Mouse (Mus musculus) heart, embryonic 14.5 days (tissue): ENCODE data around the gene Tmem147. TPM values are rescaled to one million over a fixed set of nuclear protein-coding genes. Genes with fewer than 3 reads are reported as not detected.

ENCODE experiments used
- ATAC-seq: fragments of 200-750 bp; cut with Nextera tagmentation; 2 replicates; pipeline ENCODE4 v1.8.0; 2017; ENCODE audit warnings: low read depth, moderate TSS enrichment; ENCODE audit not compliant: insufficient number of reproducible peaks, insufficient read depth, low FRiP score
- H3K27ac ChIP-seq, 2 experiments: fragments of 200-500 bp in 1 of 2; fragments of 300-500 bp in 1 of 2; sonication (generic) in 1 of 2; replicated peaks in 1 of 2; 2 replicates each; pipeline ENCODE4 v1.5.1; 2012 to 2014; ENCODE audit warnings: low read depth in 2 of 2, low read length in 2 of 2, control low read depth in 1 of 2, mild to moderate bottlenecking in 1 of 2, mixed read lengths in 1 of 2; ENCODE audit not compliant: control insufficient read depth in 1 of 2, insufficient read depth in 1 of 2
- H3K27me3 ChIP-seq: fragments of 300-500 bp; sonication (generic); 2 replicates; pipeline ENCODE4 v1.6.1; 2014; ENCODE audit warnings: mild to moderate bottlenecking, low read length, control low read depth; ENCODE audit not compliant: control insufficient read depth, insufficient read depth
- H3K36me3 ChIP-seq: fragments of 300-500 bp; sonication (generic); 2 replicates; pipeline ENCODE4 v1.6.1; 2014; ENCODE audit warnings: mild to moderate bottlenecking, control low read depth, low read length, mixed read lengths; ENCODE audit not compliant: control insufficient read depth, insufficient read depth
- H3K4me1 ChIP-seq, 2 experiments: fragments of 200-500 bp in 1 of 2; fragments of 300-500 bp in 1 of 2; sonication (generic) in 1 of 2; 2 replicates each; pipeline ENCODE4 v1.6.1; 2012 to 2014; ENCODE audit warnings: low read length in 2 of 2, control low read depth in 1 of 2, mixed read lengths in 1 of 2; ENCODE audit not compliant: control insufficient read depth in 2 of 2, insufficient read depth in 2 of 2
- H3K4me2 ChIP-seq: fragments of 300-500 bp; sonication (generic); 2 replicates; pipeline ENCODE4 v1.6.1; 2014; ENCODE audit warnings: mild to moderate bottlenecking, low read length
- H3K4me3 ChIP-seq, 2 experiments: fragments of 200-500 bp in 1 of 2; fragments of 300-500 bp in 1 of 2; sonication (generic) in 1 of 2; 2 replicates each; pipeline ENCODE4 v1.5.1; 2012 to 2014; ENCODE audit warnings: low read length in 2 of 2, mild to moderate bottlenecking in 2 of 2, control low read depth in 1 of 2, low read depth in 1 of 2, moderate library complexity in 1 of 2; ENCODE audit not compliant: control insufficient read depth in 1 of 2, insufficient read depth in 1 of 2
- H3K9ac ChIP-seq: fragments of 300-500 bp; sonication (generic); 2 replicates; pipeline ENCODE4 v1.6.1; 2014; ENCODE audit warnings: mild to moderate bottlenecking, low read length
- H3K9me3 ChIP-seq: fragments of 300-500 bp; sonication (generic); 2 replicates; pipeline ENCODE4 v1.6.1; 2016; ENCODE audit warnings: low read length, control low read depth; ENCODE audit not compliant: control insufficient read depth
- WGBS: fragments of 180-500 bp; shearing (Covaris S2); extraction: QIAGEN DNeasy Blood & Tissue Kit; methylation state at CpG from one replicate; pipeline ENCODE4 v1.1.7; 2014; 5-methylcytosine and 5-hydroxymethylcytosine counted together
- polyA plus RNA-seq: library from polyadenylated mRNA; unstranded; fragments of >200 nt; fragmentation: Nextera tagmentation; extraction: Ambion mirVana; gene quantifications from 2 replicates; pipeline ENCODE4 v1.2.1, GENCODE M21; 2014

The Tmem147 gene
- 205 and 215 TPM in 2 replicates for polyA plus RNA-seq

DNA sequence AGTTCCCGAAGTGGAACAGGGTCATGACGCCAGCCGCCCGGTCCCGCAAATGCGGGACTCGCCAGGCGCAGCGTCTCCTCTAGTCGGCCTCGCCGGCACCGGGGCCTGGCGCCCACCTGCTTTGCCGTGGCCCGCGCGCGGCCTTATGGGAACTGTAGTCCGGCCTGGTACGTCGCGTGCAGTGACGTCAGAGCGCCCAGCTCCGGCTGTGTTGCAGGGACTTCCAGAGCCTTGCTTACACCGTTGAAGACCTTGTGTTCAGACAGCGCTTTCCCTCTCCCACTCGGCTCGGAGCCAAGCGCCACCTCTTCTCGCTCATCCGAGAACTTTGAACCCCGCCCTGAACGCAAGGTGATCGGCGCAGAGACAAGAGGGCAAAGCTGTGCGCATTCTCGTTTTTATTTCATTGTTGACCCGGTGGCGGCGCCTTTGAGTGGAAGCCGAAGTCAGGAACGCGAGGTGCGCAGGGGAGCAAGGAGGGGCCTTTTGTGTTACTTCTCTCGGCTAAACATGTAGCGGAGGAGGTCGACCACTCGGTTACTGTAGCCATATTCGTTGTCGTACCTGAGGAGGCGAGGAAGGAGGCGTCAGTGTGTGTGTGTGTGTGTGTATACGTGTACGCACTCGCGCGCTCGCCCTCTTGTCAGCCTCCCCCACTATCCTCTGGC lies at the start of gene Tmem147:
Gene Tmem147 (minus strand): TSS at position 145 of the 668 bp plus-strand sequence.
- Histone ChIP-seq H3K9me3 (no peaks in the 10 kb centered on the region), H3K4me2 (peak within 1 kb of the TSS; percentile 94), H3K4me3 (peak within 1 kb of the TSS; percentile 76 to 89), H3K36me3 (peaks cover 41% of the 10 kb centered on the region), H3K27me3 (no peaks in the 10 kb centered on the region), H3K27ac (peak within 1 kb of the TSS; percentile 60 to 84), H3K4me1 (peaks cover 4 to 17% of the 10 kb centered on the region in 2 experiments), H3K9ac (peak within 1 kb of the TSS; percentile 93)
- ATAC-seq = peak; percentile 96
- under 1% methylated on average over 58 of the region's 60 CpGs for WGBS

DNA sequence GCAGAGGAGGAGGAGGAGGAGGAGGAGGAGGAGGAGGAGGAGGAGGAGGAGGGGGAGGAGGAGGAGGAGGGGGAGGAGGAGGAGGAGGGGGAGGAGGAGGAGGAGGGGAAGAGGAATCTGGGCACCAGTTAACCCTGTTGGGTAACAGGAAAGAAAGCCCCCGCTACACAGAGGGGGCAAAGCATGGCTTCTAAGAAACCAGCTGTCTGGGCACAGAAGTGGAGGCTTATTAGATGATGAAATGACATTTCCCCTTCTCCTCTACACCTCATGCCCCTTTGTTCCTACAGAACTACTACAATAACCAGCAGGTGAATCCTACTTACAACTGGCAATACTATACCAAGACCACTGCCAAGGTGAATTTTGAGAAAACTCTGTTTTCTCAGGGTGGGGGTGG lies 48.6 kb upstream of the Tmem147 start:
- no peak overlapping the region for H3K27ac ChIP-seq
- no peaks in the 10 kb centered on the region for H3K9me3 ChIP-seq
- ATAC-seq = no peak
- H3K4me3 ChIP-seq = no peak overlapping the region
- H3K9ac ChIP-seq = no peak overlapping the region
- H3K27me3 ChIP-seq = no peaks in the 10 kb centered on the region
- 65% methylated on average over 1 of the region's 1 CpGs for WGBS
- H3K36me3 ChIP-seq = no peaks in the 10 kb centered on the region
- H3K4me1 ChIP-seq = no peaks in the 10 kb centered on the region
- H3K4me2 ChIP-seq = no peak overlapping the region

DNA sequence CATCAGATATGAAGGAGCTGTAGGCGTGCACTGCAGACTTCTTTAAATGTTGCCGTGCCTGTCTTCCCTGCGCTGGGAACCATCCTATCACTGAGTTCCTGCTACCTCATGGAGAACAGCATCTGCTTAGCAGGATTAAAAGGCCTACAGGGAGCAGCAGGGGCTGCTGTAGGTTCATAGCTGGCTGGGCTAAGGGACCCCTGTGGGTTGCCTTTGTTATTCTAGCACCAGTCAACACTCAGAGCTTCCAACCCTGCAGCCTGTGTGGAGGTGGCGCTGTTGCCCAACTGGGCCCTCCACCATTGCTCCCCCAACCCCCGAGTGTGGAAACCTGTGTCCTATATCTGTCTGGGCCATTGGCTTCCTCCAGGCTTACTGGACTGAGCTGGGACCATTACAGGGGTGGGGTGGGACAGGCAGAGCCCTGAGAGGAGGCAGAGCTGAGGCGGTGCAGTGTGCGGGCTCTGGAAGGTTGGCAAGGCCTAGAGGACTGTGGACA lies 47.8 kb upstream of the Tmem147 start:
- H3K36me3 ChIP-seq = no peaks in the 10 kb centered on the region
- ATAC-seq = no peak
- no peak overlapping the region for H3K4me2 ChIP-seq
- H3K4me1 ChIP-seq = no peaks in the 10 kb centered on the region
- no peak overlapping the region for H3K9ac ChIP-seq
- 46% methylated on average over 7 of the region's 7 CpGs for WGBS
- no peak overlapping the region for H3K27ac ChIP-seq
- H3K27me3 ChIP-seq = no peaks in the 10 kb centered on the region
- no peak overlapping the region for H3K4me3 ChIP-seq
- H3K9me3 ChIP-seq = no peaks in the 10 kb centered on the region

DNA sequence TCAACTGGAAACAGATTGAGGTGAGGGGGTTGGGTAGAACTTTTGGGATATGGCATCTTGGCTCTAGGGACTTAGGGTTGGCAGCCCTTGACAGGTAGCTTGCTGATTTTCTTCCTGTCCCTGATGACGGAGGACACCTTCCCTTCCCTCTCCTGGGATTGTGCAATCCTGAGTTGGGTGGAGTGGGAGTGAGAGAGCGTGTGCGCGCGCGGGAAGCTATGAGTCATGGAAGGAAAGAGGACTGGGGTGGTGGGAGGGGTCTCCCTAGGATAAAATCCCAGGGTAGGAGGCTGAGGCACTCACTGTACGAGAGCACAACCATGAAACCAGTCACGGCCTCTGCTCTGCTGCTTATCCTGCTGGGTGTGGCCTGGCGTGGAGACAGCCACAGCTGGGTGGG lies 46.8 kb upstream of the Tmem147 start:
- Histone ChIP-seq H3K36me3 (no peaks in the 10 kb centered on the region), H3K4me3 (no peak overlapping the region), H3K4me1 (no peaks in the 10 kb centered on the region), H3K27ac (no peak overlapping the region), H3K4me2 (no peak overlapping the region), H3K9ac (no peak overlapping the region), H3K27me3 (no peaks in the 10 kb centered on the region), H3K9me3 (no peaks in the 10 kb centered on the region)
- ATAC-seq = no peak
- 71% methylated on average over 9 of the region's 9 CpGs for WGBS

DNA sequence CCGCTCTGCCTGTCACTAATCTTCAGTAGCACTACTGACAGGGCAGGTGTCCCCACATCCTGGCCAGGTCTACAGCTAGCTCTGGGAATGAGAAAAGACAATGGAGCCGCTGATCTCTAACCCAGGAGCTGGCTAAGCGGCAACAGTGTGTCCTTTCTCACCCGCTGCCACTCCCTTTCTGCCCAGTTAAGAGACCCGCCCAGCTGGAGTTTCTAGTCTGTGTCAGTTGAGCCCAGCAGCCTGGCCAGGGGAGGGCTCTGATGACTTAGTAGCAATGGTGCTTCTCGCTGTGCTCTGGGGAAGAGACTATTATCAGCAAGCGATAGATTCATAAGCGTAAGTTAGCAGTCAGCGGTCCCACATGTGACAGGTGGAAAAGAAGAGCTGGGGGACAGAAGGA lies 39.9 kb upstream of the Tmem147 start:
- no peak overlapping the region for H3K9ac ChIP-seq
- H3K4me3 ChIP-seq = no peak overlapping the region
- no peaks in the 10 kb centered on the region for H3K36me3 ChIP-seq
- ATAC-seq = no peak
- no peak overlapping the region for H3K4me2 ChIP-seq
- H3K9me3 ChIP-seq = no peaks in the 10 kb centered on the region
- H3K27me3 ChIP-seq = no peaks in the 10 kb centered on the region
- H3K4me1 ChIP-seq = no peaks in the 10 kb centered on the region
- 26% methylated on average over 9 of the region's 9 CpGs for WGBS
- H3K27ac ChIP-seq = no peak overlapping the region

DNA sequence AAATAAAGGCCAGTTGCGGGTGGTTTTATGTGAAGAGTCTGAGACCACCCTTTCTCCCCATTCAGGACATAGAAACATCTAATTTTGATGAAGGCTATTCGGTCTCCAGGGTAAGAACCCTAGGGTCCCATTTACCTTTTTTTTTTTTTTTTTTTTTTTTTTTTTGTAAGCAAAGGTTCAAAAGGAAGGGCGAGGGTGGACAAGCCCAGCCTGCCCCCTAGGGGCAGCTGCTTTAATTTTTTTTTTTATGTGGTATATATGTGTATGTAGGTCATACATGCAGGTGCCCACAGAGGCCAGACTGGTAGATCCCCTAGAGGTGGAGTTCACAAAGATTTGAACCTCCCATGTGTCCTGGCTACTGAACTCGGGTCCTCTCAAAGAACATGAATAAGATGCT lies 37.1 kb upstream of the Tmem147 start:
- Histone ChIP-seq H3K36me3 (no peaks in the 10 kb centered on the region), H3K9me3 (no peaks in the 10 kb centered on the region), H3K4me1 (peaks cover 0 to 2% of the 10 kb centered on the region in 2 experiments; a peak in 1 of 4 replicates), H3K9ac (no peak overlapping the region), H3K27me3 (no peaks in the 10 kb centered on the region), H3K27ac (no peak overlapping the region), H3K4me2 (no peak overlapping the region), H3K4me3 (no peak overlapping the region)
- WGBS = 82% methylated on average over 4 of the region's 4 CpGs
- ATAC-seq = no peak

DNA sequence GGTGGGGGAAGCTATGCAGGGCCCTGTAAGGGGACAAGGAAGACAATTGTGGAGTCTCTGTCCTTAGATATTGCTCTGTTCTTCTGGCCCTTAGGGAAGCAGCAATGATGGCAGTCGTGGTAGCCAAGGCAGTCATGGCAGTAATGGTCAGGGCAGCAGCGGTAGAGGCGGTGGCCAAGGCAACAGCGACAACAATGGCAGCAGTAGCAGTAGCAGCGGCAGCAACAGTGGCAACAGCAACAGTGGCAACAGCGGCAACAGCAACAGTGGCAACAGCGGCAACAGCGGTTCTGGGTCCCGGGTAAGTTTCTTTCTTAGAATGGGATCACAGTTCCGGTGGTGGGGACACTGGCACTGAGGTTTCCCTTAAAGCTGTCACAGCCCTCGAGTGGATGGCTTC lies 35.8 kb upstream of the Tmem147 start:
- no peak for ATAC-seq
- peaks cover 3 to 9% of the 10 kb centered on the region in 2 experiments for H3K4me1 ChIP-seq
- H3K4me3 ChIP-seq = no peak overlapping the region
- H3K27me3 ChIP-seq = no peaks in the 10 kb centered on the region
- H3K27ac ChIP-seq = no peak overlapping the region
- H3K9me3 ChIP-seq = no peaks in the 10 kb centered on the region
- H3K36me3 ChIP-seq = no peaks in the 10 kb centered on the region
- H3K9ac ChIP-seq = no peak overlapping the region
- H3K4me2 ChIP-seq = peak overlapping the region; percentile 2; the same call in 1 of the 2 replicates
- WGBS = 40% methylated on average over 11 of the region's 11 CpGs

DNA sequence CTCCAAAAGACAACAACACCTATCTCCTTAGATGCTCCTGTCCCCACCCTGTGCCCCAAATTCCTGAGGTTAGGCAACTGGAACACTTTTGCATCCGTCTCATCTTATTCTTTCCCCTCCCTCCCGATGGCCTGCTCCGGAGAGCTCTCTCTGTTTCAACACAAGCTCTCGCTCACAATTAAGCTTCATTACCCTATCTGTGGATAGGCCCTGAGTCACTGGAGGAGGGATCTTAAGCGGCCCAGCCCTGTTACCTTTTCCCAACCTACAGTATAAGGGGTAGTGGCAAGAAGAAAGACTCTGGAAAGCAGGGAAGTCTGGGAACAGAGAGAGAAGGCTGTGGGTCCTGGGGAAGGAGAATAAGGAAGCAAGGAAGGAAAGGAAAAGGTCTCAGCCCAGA lies 34.1 kb upstream of the Tmem147 start, which contains the start of gene Dmkn:
Gene Dmkn (plus strand): TSS at position 301 of the 400 bp plus-strand sequence.
- ATAC-seq = no peak
- H3K36me3 ChIP-seq = no peaks in the 10 kb centered on the region
- 52% methylated on average over 5 of the region's 5 CpGs for whole genome bisulfite sequencing
- H3K4me1 ChIP-seq = peaks cover 4 to 9% of the 10 kb centered on the region in 2 experiments
- no peak within 1 kb of the TSS for H3K27ac ChIP-seq
- H3K9ac ChIP-seq = no peak within 1 kb of the TSS
- no peak within 1 kb of the TSS for H3K4me3 ChIP-seq
- H3K27me3 ChIP-seq = no peaks in the 10 kb centered on the region
- H3K4me2 ChIP-seq = no peak within 1 kb of the TSS
- H3K9me3 ChIP-seq = no peaks in the 10 kb centered on the region
